Comparison of ENCODE assay signal across 8 mouse cellular contexts in the genomic region with DNA sequence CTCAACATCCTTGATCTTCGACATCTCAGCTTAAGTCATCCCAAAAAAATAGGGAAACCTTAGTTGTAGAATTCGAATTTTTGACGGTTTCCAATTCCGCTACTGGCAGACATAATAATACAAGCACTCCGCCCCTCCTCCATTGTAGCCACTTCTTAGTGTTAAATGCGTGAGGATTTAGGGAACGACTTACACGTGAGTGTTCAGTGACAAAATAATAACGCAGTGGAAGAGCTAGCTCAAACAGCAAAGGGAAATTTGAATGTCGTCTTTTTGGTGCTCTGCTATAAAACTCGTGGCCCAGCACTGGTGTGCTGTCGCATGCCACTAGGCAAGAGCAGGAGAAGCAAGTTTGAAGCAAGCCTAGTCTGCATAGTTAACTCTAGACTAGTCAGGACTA. TPM values are rescaled to one million over a fixed set of nuclear protein-coding genes. Genes with fewer than 3 reads are reported as not detected.
DNase-seq lines count a peak whose midpoint lies in the region; ATAC-seq and TF ChIP-seq lines count a peak whose summit lies in the region.

No protein-coding gene starts in this region.

- WGBS in forebrain, embryonic 12.5 days = 27% methylated on average over 12 of the region's 12 CpGs
- WGBS in liver, embryonic 14.5 days (ENCODE audit: insufficient replicate concordance) = 14% methylated on average over 12 of the region's 12 CpGs

- H3K4me2 ChIP-seq in forebrain, embryonic 12.5 days = peak overlapping the region; percentile 56
- peak overlapping the region; percentile 72 for H3K4me2 ChIP-seq in liver, embryonic 14.5 days (ENCODE audit: low read depth)

- no peak overlapping the region for H3K9ac ChIP-seq in forebrain, embryonic 12.5 days
- peak overlapping the region; percentile 76 for H3K9ac ChIP-seq in liver, embryonic 14.5 days (replicated peaks)

- no peaks in the 10 kb centered on the region for H3K36me3 ChIP-seq in forebrain, embryonic 12.5 days (replicated peaks)
- no peaks in the 10 kb centered on the region for H3K36me3 ChIP-seq in liver, embryonic 14.5 days (replicated peaks; ENCODE audit: control insufficient read depth, insufficient read depth, low read depth)

- no peak for TF ChIP-seq EP300 in liver, embryonic 14.5 days (IDR thresholded peaks at IDR 0.05; ENCODE audit: low read depth)

- peaks cover 3% of the 10 kb centered on the region; the same call in 1 of the 2 replicates for H3K4me1 ChIP-seq in forebrain, embryonic 12.5 days
- peaks cover 0 to 2% of the 10 kb centered on the region in 2 experiments; a peak in 2 of 4 replicates for H3K4me1 ChIP-seq in liver, embryonic 14.5 days (replicated peaks; ENCODE audit: control insufficient read depth in 2 of 2, insufficient read depth in 2 of 2, low read length in 1 of 2)

- peak overlapping the region; percentile 52 for H3K4me3 ChIP-seq in forebrain, embryonic 12.5 days (replicated peaks)
- peak overlapping the region; percentile 69 to 79 for H3K4me3 ChIP-seq in liver, embryonic 14.5 days (ENCODE audit: insufficient read depth in 1 of 2, low read depth in 2 of 2, low read length in 2 of 2)

- H3K27me3 ChIP-seq in forebrain, embryonic 12.5 days = peaks cover 16% of the 10 kb centered on the region; the same call in 1 of the 2 replicates
- no peaks in the 10 kb centered on the region for H3K27me3 ChIP-seq in liver, embryonic 14.5 days (ENCODE audit: control insufficient read depth, insufficient read depth, low read length)

- no peaks in the 10 kb centered on the region for H3K9me3 ChIP-seq in forebrain, embryonic 12.5 days
- H3K9me3 ChIP-seq in liver, embryonic 14.5 days (ENCODE audit: control insufficient read depth, low read length) = no peaks in the 10 kb centered on the region

- ATAC-seq in forebrain, embryonic 12.5 days (ENCODE audit: low FRiP score) = no peak
- ATAC-seq in liver, embryonic 14.5 days (ENCODE audit: insufficient read depth) = no peak

- no peak overlapping the region for H3K27ac ChIP-seq in forebrain, embryonic 12.5 days
- H3K27ac ChIP-seq in liver, embryonic 14.5 days = no peak overlapping the region

- DNase-seq in cerebellum, adult 9-10 months = peak; percentile 9
- DNase-seq in cerebellum, adult 9-11 months = no peak
- DNase-seq in A20 (ENCODE audit: low read depth, low spot score) = peak; percentile 44
- peak in 1 of 3 experiments; percentile 4 for DNase-seq in liver, embryonic 14.5 days (ENCODE audit: low read depth in 3 of 3, low spot score in 3 of 3)
- DNase-seq in spleen, postnatal 4 days (ENCODE audit: low spot score in 2 of 2) = no peak
- no peak for DNase-seq in thymus, postnatal 14 days
- DNase-seq in yolk sac, embryonic 10.5 days (ENCODE audit: low spot score) = no peak

- no peak for TF ChIP-seq CTCF in liver, embryonic 14.5 days (IDR thresholded peaks at IDR 0.05; ENCODE audit: low read depth)

RNA-seq across cellular contexts. Expression of gene Prps1, which starts 1.1 kb away (rescaled TPM):
- 67.4 and 70.9 TPM in 2 replicates for polyA plus RNA-seq in forebrain, embryonic 12.5 days (2016; fragmentation: Nextera tagmentation; extraction: Ambion mirVana)
- 14.3 and 16.8 TPM in 2 replicates for polyA plus RNA-seq in liver, embryonic 14.5 days (2012; rRNA removed)
- 35.5 and 41.9 TPM in 2 replicates for polyA plus RNA-seq in liver, embryonic 14.5 days (2014; fragmentation: Nextera tagmentation; extraction: Ambion mirVana)

Comparison
In these comparisons a context has a peak if more than half of its experiments do, and no peak if none do; other contexts are left out.
1. DNase-seq: peak in cerebellum, adult 9-10 months (single experiment) and A20 (single experiment); none in cerebellum, adult 9-11 months (single experiment), spleen, postnatal 4 days (0 of 2), thymus, postnatal 14 days (single experiment) and yolk sac, embryonic 10.5 days (single experiment).